Mouse (Mus musculus) testis, adult 2 months (tissue): Measurements from ENCODE around the gene Wnt7a. TPM values are rescaled to one million over a fixed set of nuclear protein-coding genes. Genes with fewer than 3 reads are reported as not detected.

Source experiments
- H3K27ac ChIP-seq: fragments of 200-500 bp; 2 replicates; pipeline ENCODE4 v1.5.1; 2012; ENCODE audit warnings: low read depth, low read length; ENCODE audit not compliant: control insufficient read depth, insufficient read depth
- H3K27me3 ChIP-seq: fragments of 200-500 bp; 2 replicates; pipeline ENCODE4 v1.6.1; 2012; ENCODE audit warnings: mild to moderate bottlenecking, low read length, moderate library complexity; ENCODE audit not compliant: control insufficient read depth, insufficient read depth
- H3K36me3 ChIP-seq: fragments of 200-500 bp; 2 replicates; pipeline ENCODE4 v1.6.1; 2012; ENCODE audit warnings: mild to moderate bottlenecking, low read length; ENCODE audit not compliant: control insufficient read depth, insufficient read depth
- H3K4me1 ChIP-seq: fragments of 200-500 bp; 2 replicates; pipeline ENCODE4 v1.6.1; 2012; ENCODE audit warnings: low read length; ENCODE audit not compliant: control insufficient read depth, insufficient read depth
- H3K4me3 ChIP-seq: fragments of 200-500 bp; 2 replicates; pipeline ENCODE4 v1.5.1; 2012; ENCODE audit warnings: low read depth, mild to moderate bottlenecking, low read length, moderate library complexity, mixed read lengths; ENCODE audit not compliant: control insufficient read depth
- CTCF ChIP-seq: fragments of 200-500 bp; IDR thresholded peaks from 2 replicates; pipeline ENCODE4 v1.5.1; 2012; ENCODE audit warnings: low read depth, mild to moderate bottlenecking, inconsistent platforms, low read length, moderate library complexity; ENCODE audit not compliant: control insufficient read depth, insufficient read depth, insufficient replicate concordance
- POLR2A ChIP-seq: fragments of 200-500 bp; IDR thresholded peaks from 2 replicates; pipeline ENCODE4 v1.6.1; 2012; ENCODE audit warnings: low read depth, mild to moderate bottlenecking, inconsistent platforms, low read length, moderate library complexity; ENCODE audit not compliant: control insufficient read depth
- polyA plus RNA-seq: library from polyadenylated mRNA; depleted of rRNA; stranded (reverse); fragments of >200 nt; gene quantifications from 2 replicates; pipeline ENCODE4 v1.2.3, GENCODE M21; 2012

Gene Wnt7a
- polyA plus RNA-seq, 1 experiment = 1.1 TPM

DNA sequence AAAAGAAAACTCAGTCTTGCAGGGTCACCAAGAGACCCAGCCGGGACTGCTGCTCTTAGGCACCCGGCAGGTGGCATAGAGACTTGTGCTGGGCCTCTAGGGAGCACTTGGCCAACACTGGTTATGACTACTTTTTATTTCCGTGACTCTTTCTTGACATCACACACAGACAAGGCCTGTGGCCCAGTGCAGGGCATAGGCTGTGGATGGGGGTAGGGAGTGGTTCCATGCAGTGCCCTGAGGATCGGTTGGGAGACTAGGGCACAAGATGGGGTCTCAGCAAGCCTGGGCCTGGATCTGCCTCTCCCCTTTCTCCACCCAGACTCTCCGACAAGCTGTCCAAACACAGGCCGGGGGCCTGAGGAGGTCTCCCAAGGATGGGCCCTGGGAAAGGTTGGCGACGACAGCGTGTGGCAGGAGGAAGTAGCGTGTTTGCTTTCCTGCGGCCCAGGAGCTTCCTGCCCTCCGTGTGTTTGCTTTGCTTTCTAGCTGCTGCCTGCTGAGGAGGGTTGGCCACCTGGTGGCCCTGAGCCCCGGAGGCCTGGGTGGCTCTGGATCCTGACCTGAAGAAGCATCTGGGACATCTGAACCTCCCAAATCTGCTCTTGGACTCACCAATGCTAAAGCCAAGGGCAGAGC, 53.8 kb downstream of the Wnt7a start:
- no peaks in the 10 kb centered on the region for H3K27me3 ChIP-seq
- no peak overlapping the region for H3K27ac ChIP-seq
- no peaks in the 10 kb centered on the region for H3K4me1 ChIP-seq

DNA sequence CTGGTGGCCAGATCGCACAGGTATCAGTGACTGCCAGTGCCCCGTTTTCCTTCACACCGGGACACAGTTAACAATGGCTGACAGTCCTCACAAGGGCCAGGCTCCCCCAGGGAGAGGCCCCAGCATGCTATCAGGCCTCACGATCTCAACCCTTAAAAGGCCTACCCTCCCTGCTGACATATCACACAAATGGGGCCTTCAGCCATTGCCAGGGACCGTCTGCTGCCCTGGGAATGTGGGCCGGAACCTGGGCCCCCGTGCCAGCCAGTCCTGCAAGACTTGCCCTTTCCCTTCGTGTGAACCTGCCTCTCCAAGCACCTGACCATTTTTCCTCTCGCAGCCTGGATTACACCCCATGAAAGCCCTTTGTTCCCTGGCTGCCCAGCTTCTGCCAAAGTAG, 61.5 kb downstream of the Wnt7a start:
- Histone ChIP-seq H3K27me3 (no peaks in the 10 kb centered on the region), H3K27ac (no peak overlapping the region), H3K36me3 (no peaks in the 10 kb centered on the region), H3K4me3 (no peak overlapping the region), H3K4me1 (no peaks in the 10 kb centered on the region)
- TF ChIP-seq POLR2A (no peak), CTCF (no peak)

More for the DNA sequence above, 53.8 kb downstream of the Wnt7a start:
- Histone ChIP-seq H3K36me3 (no peaks in the 10 kb centered on the region), H3K4me3 (no peak overlapping the region)
- TF ChIP-seq POLR2A = no peak
- TF ChIP-seq CTCF = no peak

DNA sequence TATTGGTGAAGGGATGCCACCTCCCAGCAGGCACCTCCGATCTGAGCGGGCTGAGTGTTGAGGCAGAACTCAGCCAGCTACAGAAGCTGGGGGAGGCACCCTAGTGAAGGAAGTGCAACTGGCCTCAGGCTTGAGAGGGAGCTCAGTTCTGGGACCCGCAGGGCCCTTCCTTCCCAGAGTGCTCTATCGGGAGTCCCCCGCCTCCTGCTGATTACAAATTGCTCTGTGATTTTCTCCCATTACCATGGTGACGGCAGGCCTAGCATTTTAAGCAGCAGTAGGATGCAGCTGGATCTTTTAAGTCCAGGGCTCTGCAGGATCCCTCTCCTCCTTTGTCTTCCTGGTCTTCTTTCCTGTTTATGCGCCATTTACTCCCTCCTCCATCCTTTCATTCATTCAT, 63.4 kb downstream of the Wnt7a start:
- H3K36me3 ChIP-seq = no peaks in the 10 kb centered on the region
- no peaks in the 10 kb centered on the region for H3K27me3 ChIP-seq
- H3K4me3 ChIP-seq = no peak overlapping the region
- H3K27ac ChIP-seq = no peak overlapping the region
- no peak for TF ChIP-seq POLR2A
- TF ChIP-seq CTCF = no peak
- H3K4me1 ChIP-seq = no peaks in the 10 kb centered on the region

DNA sequence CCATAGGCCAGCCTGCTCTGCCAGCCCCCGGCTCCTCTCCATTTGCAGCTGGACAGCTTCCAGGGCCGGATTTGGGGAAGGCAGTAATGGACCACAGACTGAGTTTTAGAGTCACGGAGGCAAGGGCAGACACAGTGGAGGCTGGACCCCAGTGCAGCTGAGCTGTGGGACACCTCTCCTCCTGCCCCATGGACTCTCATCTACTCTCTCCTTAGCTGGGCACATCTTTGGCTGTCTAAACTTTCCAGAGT, 64.3 kb downstream of the Wnt7a start:
- Histone ChIP-seq H3K36me3 (no peaks in the 10 kb centered on the region), H3K4me3 (no peak overlapping the region), H3K27ac (no peak overlapping the region), H3K4me1 (no peaks in the 10 kb centered on the region), H3K27me3 (no peaks in the 10 kb centered on the region)
- no peak for TF ChIP-seq POLR2A
- no peak for TF ChIP-seq CTCF

DNA sequence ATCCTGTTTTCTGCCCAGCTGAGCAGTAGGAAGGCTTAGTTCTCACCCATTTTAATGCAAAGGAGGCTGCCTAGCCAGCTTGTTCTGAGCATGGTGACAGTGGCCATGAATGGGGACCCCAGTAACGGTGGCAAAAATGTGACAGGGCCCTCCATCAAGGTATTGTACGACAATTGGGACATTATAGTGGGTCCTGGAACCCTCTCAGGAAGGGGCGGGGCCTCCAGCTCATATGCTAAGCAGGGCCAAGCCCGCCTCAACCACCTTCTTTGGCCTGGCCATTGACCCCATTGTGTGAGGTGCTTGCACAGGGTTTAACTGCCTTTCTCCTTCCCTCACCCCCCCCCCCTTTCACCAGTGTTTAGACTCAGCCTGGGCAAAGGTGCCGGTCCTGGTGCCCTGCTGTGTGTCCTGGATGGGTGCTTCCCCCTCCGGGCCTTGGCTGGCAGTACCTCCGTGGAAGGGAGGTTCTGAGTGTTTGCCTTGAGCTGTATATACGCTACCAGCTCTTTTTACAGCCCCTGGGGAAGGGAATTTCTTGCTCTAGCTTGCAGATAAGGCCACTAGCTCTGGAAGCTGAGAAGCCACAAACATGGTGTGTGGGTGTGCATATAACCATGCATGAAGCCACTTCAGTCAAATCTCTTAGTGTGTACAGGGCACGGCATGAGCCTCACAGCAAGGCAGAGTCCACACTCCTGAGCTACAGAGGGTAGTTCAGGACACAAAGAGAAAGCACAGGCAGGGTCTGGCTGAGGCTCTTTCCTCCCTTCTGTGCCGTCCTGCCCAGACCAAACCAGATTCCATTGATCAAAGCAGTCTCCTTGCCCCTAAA, 64.9 kb downstream of the Wnt7a start:
- no peak for TF ChIP-seq CTCF
- TF ChIP-seq POLR2A = no peak
- no peaks in the 10 kb centered on the region for H3K27me3 ChIP-seq
- H3K4me3 ChIP-seq = no peak overlapping the region
- no peak overlapping the region for H3K27ac ChIP-seq
- H3K4me1 ChIP-seq = no peaks in the 10 kb centered on the region
- H3K36me3 ChIP-seq = no peaks in the 10 kb centered on the region

DNA sequence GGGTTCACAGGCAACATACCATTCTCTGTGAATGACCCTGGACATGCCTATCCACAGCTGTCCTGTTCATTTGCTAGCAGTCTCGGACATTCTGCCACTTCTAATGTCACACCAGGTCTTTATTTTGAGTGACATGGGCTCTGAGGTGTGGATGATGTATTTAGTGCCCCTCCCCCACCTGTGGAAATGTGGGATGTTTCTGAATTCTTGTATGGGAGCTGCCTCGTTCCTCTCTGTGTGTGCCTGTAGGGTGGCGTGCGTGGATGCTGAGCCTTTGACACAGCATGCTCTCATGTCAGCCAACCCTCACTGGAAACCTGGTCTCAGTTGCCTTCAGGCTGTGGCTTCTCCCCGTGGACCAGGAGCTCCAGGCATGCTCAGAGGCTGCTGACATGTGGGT, 66.1 kb downstream of the Wnt7a start:
- Histone ChIP-seq H3K4me1 (no peaks in the 10 kb centered on the region), H3K27ac (no peak overlapping the region), H3K27me3 (no peaks in the 10 kb centered on the region), H3K36me3 (no peaks in the 10 kb centered on the region), H3K4me3 (no peak overlapping the region)
- TF ChIP-seq CTCF (no peak), POLR2A (no peak)

DNA sequence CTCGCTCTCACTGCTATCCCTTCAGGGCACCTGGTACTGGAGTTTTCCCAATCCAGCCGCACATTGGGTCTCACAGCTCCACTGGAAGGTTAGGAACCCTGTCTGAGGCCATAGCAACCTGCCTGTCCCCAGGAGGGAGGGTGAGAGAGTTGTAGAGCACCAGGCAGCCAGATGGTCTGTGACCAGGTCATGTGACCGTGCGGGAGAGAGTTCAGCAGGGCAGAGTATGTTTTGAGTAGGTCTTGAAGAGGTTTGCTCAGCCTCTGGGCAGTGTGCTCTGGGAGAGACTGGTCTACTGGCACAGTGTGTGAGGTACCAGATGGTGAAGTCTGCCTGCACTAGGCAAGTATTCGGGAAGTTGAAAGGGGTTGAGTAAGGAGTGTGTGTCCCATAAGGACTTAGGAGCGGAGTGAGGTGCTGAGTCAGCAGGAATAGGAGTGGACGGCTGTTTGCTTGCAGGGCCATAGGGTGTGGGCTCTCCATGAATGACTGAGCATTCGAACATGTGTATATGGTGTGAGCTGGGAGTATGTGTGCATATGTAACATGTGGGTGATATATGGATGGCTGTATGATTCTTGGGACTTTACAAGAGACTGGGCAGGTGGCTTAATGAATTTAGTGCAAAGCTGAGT, 71.4 kb downstream of the Wnt7a start:
- H3K36me3 ChIP-seq = no peaks in the 10 kb centered on the region
- no peak overlapping the region for H3K4me3 ChIP-seq
- H3K4me1 ChIP-seq = peaks cover 7% of the 10 kb centered on the region
- TF ChIP-seq POLR2A = no peak
- TF ChIP-seq CTCF = no peak
- H3K27me3 ChIP-seq = no peaks in the 10 kb centered on the region
- H3K27ac ChIP-seq = no peak overlapping the region
